Mouse (Mus musculus) C2C12 (cell line): ENCODE results near the gene Ccdc114.

Source experiments
- CEBPB ChIP-seq: IDR thresholded peaks from one replicate; pipeline ENCODE4 v1.6.1; 2011; ENCODE audit warnings: low read depth, mild to moderate bottlenecking, control low read depth, moderate library complexity
- CTCF ChIP-seq: IDR thresholded peaks from one replicate; pipeline ENCODE4 v1.5.1; 2011; ENCODE audit not compliant: control insufficient read depth, insufficient read depth, insufficient read length
- FOSL1 ChIP-seq: IDR thresholded peaks from one replicate; pipeline ENCODE4 v1.8.0; 2011; ENCODE audit warnings: mild to moderate bottlenecking, low read length; ENCODE audit not compliant: poor library complexity, insufficient read depth, severe bottlenecking
- MAX ChIP-seq: IDR thresholded peaks from one replicate; pipeline ENCODE4 v1.6.1; 2011; ENCODE audit warnings: mild to moderate bottlenecking, control low read depth
- MYOD1 ChIP-seq: IDR thresholded peaks from one replicate; pipeline ENCODE4 v1.6.1; 2011; ENCODE audit warnings: low read depth; ENCODE audit not compliant: control insufficient read depth, insufficient read length
- MYOG ChIP-seq: IDR thresholded peaks from one replicate; pipeline ENCODE4 v1.6.1; 2011; ENCODE audit not compliant: control insufficient read depth, insufficient read length; ENCODE audit errors: extremely low read depth
- USF1 ChIP-seq: IDR thresholded peaks from one replicate; pipeline ENCODE4 v1.6.1; 2011; ENCODE audit warnings: low read depth, mild to moderate bottlenecking, control low read depth, moderate library complexity

- no peak for TF ChIP-seq MAX
- no peak for TF ChIP-seq CTCF
- TF ChIP-seq USF1 = no peak
- no peak for TF ChIP-seq MYOG
- TF ChIP-seq MYOD1 = no peak
- TF ChIP-seq CEBPB = no peak
- no peak for TF ChIP-seq FOSL1
Measured at GRCm38 (mm10) chr7:45921242-45921621, 2.6 kb upstream of the Ccdc114 start, which contains the start of gene Emp3.
